Mouse (Mus musculus): Measurements from ENCODE around the gene Esyt1.
"Not testable (repeated sequence)": the region's sequence is repeated elsewhere in the genome, so short reads cannot be mapped to it uniquely, and the experiment has no call there.

Gene Esyt1

GRCm38 (mm10) chr10:128525671-128526308 lies at the start of gene Esyt1:
TSS of gene Esyt1 (minus strand) at chr10:128525871.
- peak; percentile 80 for DNase-seq

- no peak for DNase-seq
Observed at GRCm38 (mm10) chr10:128575063-128575462, 49.4 kb upstream of the Esyt1 start.

- DNase-seq = peak; percentile 98
Observed at GRCm38 (mm10) chr10:128565788-128566531, 40.3 kb upstream of the Esyt1 start, which contains the start of gene Pa2g4. TSS of gene Pa2g4 (minus strand) at chr10:128565987.

GRCm38 (mm10) chr10:128565206-128565787 lies 39.6 kb upstream of the Esyt1 start:
- peak; percentile 35 for DNase-seq

GRCm38 (mm10) chr10:128563544-128563943 lies 37.9 kb upstream of the Esyt1 start:
- DNase-seq = no peak

GRCm38 (mm10) chr10:128556963-128557362 lies 31.3 kb upstream of the Esyt1 start:
- DNase-seq = no peak

- no peak for DNase-seq
Observed at GRCm38 (mm10) chr10:128556286-128556685, 30.6 kb upstream of the Esyt1 start.

- DNase-seq = not testable (repeated sequence)
Observed at GRCm38 (mm10) chr10:128555567-128555966, 29.9 kb upstream of the Esyt1 start.

GRCm38 (mm10) chr10:128550144-128550823 lies 24.6 kb upstream of the Esyt1 start:
- DNase-seq = not testable (repeated sequence)

- not testable (repeated sequence) for DNase-seq
Observed at GRCm38 (mm10) chr10:128549682-128550057, 24.0 kb upstream of the Esyt1 start.

- peak; percentile 87 for DNase-seq
Observed at GRCm38 (mm10) chr10:128548947-128549681, 23.4 kb upstream of the Esyt1 start, which contains the start of gene Rpl41. TSS of gene Rpl41 (minus strand) at chr10:128549305.

- not testable (repeated sequence) for DNase-seq
Observed at GRCm38 (mm10) chr10:128548051-128548791, 22.6 kb upstream of the Esyt1 start.

GRCm38 (mm10) chr10:128547361-128548032 lies 21.8 kb upstream of the Esyt1 start, which contains the start of gene Zc3h10:
TSS of gene Zc3h10 (minus strand) at chr10:128547774.
- DNase-seq = peak; percentile 91

GRCm38 (mm10) chr10:128546787-128547186 lies 21.1 kb upstream of the Esyt1 start:
- no peak for DNase-seq

GRCm38 (mm10) chr10:128546361-128546760 lies 20.7 kb upstream of the Esyt1 start:
- no peak for DNase-seq

- no peak for DNase-seq
Observed at GRCm38 (mm10) chr10:128545570-128545898, 19.9 kb upstream of the Esyt1 start.

GRCm38 (mm10) chr10:128544674-128545569 lies 19.3 kb upstream of the Esyt1 start:
- DNase-seq = no peak

- DNase-seq = no peak
Observed at GRCm38 (mm10) chr10:128544151-128544657, 18.5 kb upstream of the Esyt1 start.

GRCm38 (mm10) chr10:128543100-128543499 lies 17.4 kb upstream of the Esyt1 start:
- DNase-seq = no peak

GRCm38 (mm10) chr10:128538340-128538870 lies 12.7 kb upstream of the Esyt1 start:
- DNase-seq = no peak

All from right cerebral cortex, postnatal 14 days (tissue).